8 mouse cellular contexts compared by ENCODE assay signal in the genomic region with DNA sequence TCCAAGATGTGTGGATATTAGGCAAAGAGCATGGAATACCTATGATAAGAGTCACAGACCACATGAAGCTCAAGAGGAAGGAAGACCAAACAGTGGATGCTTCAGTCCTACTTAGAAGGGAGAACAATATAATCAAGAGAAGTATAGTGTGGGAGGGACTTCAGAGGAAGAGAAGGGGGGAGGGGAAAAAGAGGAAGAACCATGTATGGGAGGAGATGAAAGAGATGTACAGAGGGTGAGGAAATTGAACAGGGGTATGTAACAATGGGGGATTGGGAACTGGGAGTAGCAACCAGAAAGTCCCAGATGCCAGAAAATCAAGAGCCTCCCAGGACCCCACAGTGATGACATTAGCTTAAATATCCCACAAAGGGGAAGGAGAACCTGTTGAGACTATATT.
"Had no signal": no experiment of that assay in that cellular context is flagged by ENCODE, and none has a peak within 500 bp of the region (broad histone marks: within the 10 kb centered on the region; RNA-seq: fewer than 3 reads in every experiment).

No protein-coding gene starts in this region.

- ATAC-seq: midbrain, embryonic 16.5 days had no signal

- DNase-seq: lung, adult 18-20 months; midbrain, embryonic 14.5 days; retina, postnatal 1 day; right cerebral cortex, adult 18-20 months; right cerebral cortex, postnatal 25 days; thymus, adult 2 months; thymus, postnatal 36 days had no signal
